Mouse (Mus musculus): ENCODE measurements at regions not wholly inside any gene's neighbourhood (a gene's known extent, or its start where the extent isn't known, plus 50 kb on each side); places are given as distances from the start of the nearest gene placed in this dataset.

DNA sequence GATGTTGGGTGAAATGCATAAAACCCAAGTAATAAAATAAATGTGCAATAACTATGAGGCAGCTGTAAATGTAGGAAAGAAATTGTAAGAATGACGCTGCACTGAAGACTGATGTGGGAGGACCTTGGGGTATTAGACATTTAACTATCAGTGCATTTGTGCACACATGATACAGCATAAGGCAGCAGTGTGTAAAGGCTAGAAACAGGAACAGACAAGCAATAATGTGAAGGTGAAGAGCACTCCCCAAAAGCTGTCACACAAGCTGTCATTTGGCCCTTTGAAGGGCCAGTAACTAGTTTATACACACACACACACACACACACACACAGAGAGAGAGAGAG lies 339.6 kb upstream of the Ddi1 start:
- H3K4me1 ChIP-seq (ENCODE audit: control insufficient read depth, insufficient read depth, low read length), result no peaks in the 10 kb centered on the region
- H3K4me3 ChIP-seq (ENCODE audit: insufficient read depth, low read length), result no peak overlapping the region
- TF ChIP-seq POLR2A (IDR thresholded peaks at IDR 0.05; ENCODE audit: low read depth, low read length) (no peak), CTCF (IDR thresholded peaks at IDR 0.05; ENCODE audit: borderline replicate concordance, insufficient read depth, low read length) (no peak)
- no peak overlapping the region for H3K27ac ChIP-seq (ENCODE audit: insufficient read depth, low read length)

DNA sequence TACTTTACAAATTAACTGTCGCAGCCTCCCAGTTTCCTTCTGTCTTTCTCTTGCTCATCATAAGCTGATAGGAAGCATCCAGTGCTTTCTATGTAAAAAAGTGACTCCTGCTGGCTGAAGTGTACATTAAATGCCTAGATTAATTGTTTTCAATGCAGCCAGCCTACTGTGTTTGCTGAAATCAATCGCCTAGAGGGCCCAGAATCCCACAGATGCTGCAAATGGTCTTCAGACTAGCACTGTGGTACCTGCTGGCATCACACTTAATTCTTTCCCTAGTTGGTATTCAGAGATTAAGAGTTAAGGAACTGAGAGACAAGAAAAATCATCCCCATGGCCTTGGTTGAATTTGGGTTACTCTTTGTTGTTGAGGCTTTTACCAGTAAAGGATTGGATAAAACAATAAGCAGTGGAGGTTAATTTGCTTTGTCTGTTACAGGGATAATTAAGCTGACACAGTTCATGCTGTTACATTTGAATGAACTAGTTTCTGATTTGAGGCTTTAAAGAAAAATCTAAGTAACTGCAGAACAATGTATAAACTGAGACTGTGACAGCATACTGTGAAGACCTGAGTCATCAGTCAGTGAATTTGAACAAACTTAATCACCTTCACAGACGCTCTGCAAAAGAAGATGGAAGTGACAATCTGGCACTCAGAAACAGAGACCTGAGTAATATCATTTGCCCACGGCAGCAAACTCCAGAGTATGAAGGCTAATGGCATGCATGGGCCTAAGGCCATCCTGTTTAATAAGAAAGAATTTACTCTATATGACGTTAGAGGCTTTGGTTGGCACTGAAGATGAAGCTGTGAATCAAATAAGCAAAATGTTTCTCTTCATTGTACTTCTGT lies 339.0 kb upstream of the Ddi1 start:
- Histone ChIP-seq H3K4me3 (ENCODE audit: insufficient read depth, low read length) (no peak overlapping the region), H3K27ac (ENCODE audit: insufficient read depth, low read length) (no peak overlapping the region), H3K4me1 (ENCODE audit: control insufficient read depth, insufficient read depth, low read length) (no peaks in the 10 kb centered on the region)
- no peak for TF ChIP-seq CTCF (IDR thresholded peaks at IDR 0.05; ENCODE audit: borderline replicate concordance, insufficient read depth, low read length)
- TF ChIP-seq POLR2A (IDR thresholded peaks at IDR 0.05; ENCODE audit: low read depth, low read length), result no peak

Measured in embryonic fibroblast, embryonic 13.5 days (primary cell).